Mouse (Mus musculus) erythroblast, embryonic 14.5 days (primary cell): ENCODE results near the gene Tlr6. TPM values are rescaled to one million over a fixed set of nuclear protein-coding genes. Genes with fewer than 3 reads are reported as not detected.

Source experiments
- H3K27me3 ChIP-seq: 2 replicates; pipeline ENCODE4 v1.6.1; 2012; ENCODE audit warnings: inconsistent platforms; ENCODE audit not compliant: control insufficient read depth
- H3K36me3 ChIP-seq: 2 replicates; pipeline ENCODE4 v1.6.1; 2012; ENCODE audit warnings: mild to moderate bottlenecking, inconsistent platforms; ENCODE audit not compliant: control insufficient read depth
- H3K4me1 ChIP-seq: 2 replicates; pipeline ENCODE4 v1.6.1; 2012; ENCODE audit warnings: inconsistent platforms; ENCODE audit not compliant: control insufficient read depth
- H3K4me3 ChIP-seq: replicated peaks from 2 replicates; pipeline ENCODE3; 2012; ENCODE audit warnings: moderate library complexity, mild to moderate bottlenecking, inconsistent platforms
- H3K9me3 ChIP-seq: 2 replicates; pipeline ENCODE4 v1.6.1; 2012; ENCODE audit warnings: low read length, inconsistent platforms, mixed read lengths; ENCODE audit not compliant: control insufficient read depth
- GATA1 ChIP-seq: IDR thresholded peaks from 2 replicates; pipeline ENCODE4 v1.6.1; 2012; ENCODE audit warnings: low read length, inconsistent platforms, mixed read lengths
- TAL1 ChIP-seq: IDR thresholded peaks from 3 replicates; pipeline ENCODE4 v1.6.1; 2012; ENCODE audit warnings: low read length, inconsistent platforms, mixed read lengths
- polyA plus RNA-seq: library from polyadenylated mRNA; stranded (reverse); fragments of >175 nt; gene quantifications from 2 replicates; pipeline ENCODE4 v1.2.3, GENCODE M21; 2012

Gene Tlr6
- polyA plus RNA-seq, 1 experiment, result not detected

- Histone ChIP-seq H3K4me1 (no peaks in the 10 kb centered on the region), H3K4me3 (no peak overlapping the region), H3K9me3 (peaks cover 6% of the 10 kb centered on the region; the same call in 1 of the 2 replicates), H3K27me3 (no peaks in the 10 kb centered on the region), H3K36me3 (no peaks in the 10 kb centered on the region)
- TF ChIP-seq GATA1, result no peak
- TF ChIP-seq TAL1, result no peak
These were observed 52.0 kb downstream of the Tlr6 start for GRCm38 (mm10) chr5:64907906-64908305.

GRCm38 (mm10) chr5:64905516-64906271 lies 54.2 kb downstream of the Tlr6 start:
- peaks cover 8% of the 10 kb centered on the region; the same call in 1 of the 2 replicates for H3K9me3 ChIP-seq
- TF ChIP-seq GATA1 (no peak), TAL1 (no peak)

More at GRCm38 (mm10) chr5:64905516-64906271, 54.2 kb downstream of the Tlr6 start:
- Histone ChIP-seq H3K36me3 (no peaks in the 10 kb centered on the region), H3K4me3 (no peak overlapping the region), H3K4me1 (no peaks in the 10 kb centered on the region), H3K27me3 (no peaks in the 10 kb centered on the region)

Other genes with a start within 250 kb of the Tlr6 start
- 79.3 and 88.0 TPM in 2 replicates for gene Klf3, start 156.7 kb downstream of the Tlr6 start, polyA plus RNA-seq
- gene Tlr1, start 26.5 kb downstream of the Tlr6 start, polyA plus RNA-seq, result not detected in 2 replicates
- not detected in 2 replicates for gene Fam114a1, start 10.0 kb upstream of the Tlr6 start, polyA plus RNA-seq
- not detected in 2 replicates for gene Tmem156, start 132.0 kb upstream of the Tlr6 start, polyA plus RNA-seq
- gene Klhl5, start 147.4 kb upstream of the Tlr6 start, polyA plus RNA-seq, result 0.01 TPM in 1 of 2 replicates, not detected in the other
- gene Wdr19, start 239.6 kb upstream of the Tlr6 start, polyA plus RNA-seq, result 0.03 TPM in 1 of 2 replicates, not detected in the other